Mouse (Mus musculus): ENCODE results near the gene Ripor3. TPM values are rescaled to one million over a fixed set of nuclear protein-coding genes. Genes with fewer than 3 reads are reported as not detected.
A peak's percentile ranks its signal among the peaks of the same experiment; 100 is the strongest.

Gene Ripor3
- total RNA-seq, 1 experiment, result 0.98 TPM

GRCm38 (mm10) chr2:168002188-168002587 is 8.2 kb downstream of the Ripor3 start:
- Histone ChIP-seq H3K36me3 (ENCODE audit: control insufficient read depth, insufficient read depth, low read length, poor library complexity, severe bottlenecking) (no peaks in the 10 kb centered on the region), H3K9ac (ENCODE audit: insufficient read depth, low read depth, low read length, poor library complexity, severe bottlenecking) (no peak overlapping the region), H3K9me3 (ENCODE audit: control insufficient read depth, insufficient read depth, low read depth, low read length) (no peaks in the 10 kb centered on the region), H3K4me1 (ENCODE audit: control insufficient read depth in 2 of 2, insufficient read depth in 2 of 2, low read length in 2 of 2, poor library complexity in 1 of 2) (peaks cover 0 to 13% of the 10 kb centered on the region in 2 experiments; a peak in 2 of 4 replicates), H3K4me3 (ENCODE audit: insufficient read depth in 1 of 2, low read depth in 1 of 2, low read length in 2 of 2, poor library complexity in 1 of 2, severe bottlenecking in 1 of 2) (no peak overlapping the region), H3K27ac (ENCODE audit: insufficient read depth, low read depth, low read length, poor library complexity, severe bottlenecking) (no peak overlapping the region)
- in situ Hi-C loops (cut with MboI; ENCODE audit: low sequenced_read_pairs in 2 of 2, unreplicated experiment in 2 of 2), result no loop called here
- DNase-seq (ENCODE audit: low read depth, low spot score), result no peak
- TF ChIP-seq MAFK (IDR thresholded peaks at IDR 0.05; ENCODE audit: insufficient read depth, low read depth, low read length) (no peak), ZNF384 (IDR thresholded peaks at IDR 0.05; ENCODE audit: low read depth, low read length) (no peak), CHD2 (IDR thresholded peaks at IDR 0.05; ENCODE audit: low read depth, low read length) (no peak), ZC3H11A (IDR thresholded peaks at IDR 0.05; ENCODE audit: borderline replicate concordance, low read depth, low read length) (no peak), HCFC1 (IDR thresholded peaks at IDR 0.05; ENCODE audit: borderline replicate concordance, insufficient read depth, low read length) (no peak)

- in situ Hi-C loops (cut with MboI; ENCODE audit: low sequenced_read_pairs in 2 of 2, unreplicated experiment in 2 of 2), result no loop called here
These were observed 11.2 kb downstream of the Ripor3 start for GRCm38 (mm10) chr2:167999145-167999743.

DNA sequence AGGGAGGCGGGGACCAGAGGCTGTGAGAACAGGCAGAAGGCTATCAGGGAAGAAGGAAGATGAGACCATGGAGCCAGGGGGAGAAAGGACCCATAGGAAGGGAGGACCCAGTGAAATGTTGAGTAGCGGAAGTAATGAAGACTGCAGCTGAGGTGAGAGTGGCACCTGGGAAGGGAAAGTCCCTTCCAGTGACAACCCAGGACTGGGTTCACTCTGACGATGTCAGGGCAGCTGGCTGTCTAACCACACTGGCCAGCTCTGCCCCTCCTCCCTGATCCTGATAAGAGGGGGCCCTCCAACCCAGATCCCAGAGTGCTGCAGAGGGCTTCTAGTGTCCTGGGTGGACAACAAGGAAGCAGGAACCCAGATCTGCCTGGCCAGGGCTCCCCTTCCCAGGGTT is 12.9 kb downstream of the Ripor3 start:
- no peak overlapping the region for H3K9ac ChIP-seq (ENCODE audit: insufficient read depth, low read depth, low read length, poor library complexity, severe bottlenecking)
- H3K27ac ChIP-seq (ENCODE audit: insufficient read depth, low read depth, low read length, poor library complexity, severe bottlenecking), result no peak overlapping the region
- no peak for DNase-seq (ENCODE audit: low read depth, low spot score)
- in situ Hi-C loops (cut with MboI; ENCODE audit: low sequenced_read_pairs in 2 of 2, unreplicated experiment in 2 of 2), result no loop called here
- no peaks in the 10 kb centered on the region; a peak in 1 of 4 replicates for H3K4me1 ChIP-seq (ENCODE audit: control insufficient read depth in 2 of 2, insufficient read depth in 2 of 2, low read length in 2 of 2, poor library complexity in 1 of 2)
- H3K4me3 ChIP-seq (ENCODE audit: insufficient read depth in 1 of 2, low read depth in 1 of 2, low read length in 2 of 2, poor library complexity in 1 of 2, severe bottlenecking in 1 of 2), result no peak overlapping the region
- no peak for TF ChIP-seq HCFC1 (IDR thresholded peaks at IDR 0.05; ENCODE audit: borderline replicate concordance, insufficient read depth, low read length)
- TF ChIP-seq MAFK (IDR thresholded peaks at IDR 0.05; ENCODE audit: insufficient read depth, low read depth, low read length), result no peak
- TF ChIP-seq ZNF384 (IDR thresholded peaks at IDR 0.05; ENCODE audit: low read depth, low read length), result no peak
- no peak for TF ChIP-seq CHD2 (IDR thresholded peaks at IDR 0.05; ENCODE audit: low read depth, low read length)
- no peak for TF ChIP-seq ZC3H11A (IDR thresholded peaks at IDR 0.05; ENCODE audit: borderline replicate concordance, low read depth, low read length)
- no peaks in the 10 kb centered on the region for H3K36me3 ChIP-seq (ENCODE audit: control insufficient read depth, insufficient read depth, low read length, poor library complexity, severe bottlenecking)
- no peaks in the 10 kb centered on the region for H3K9me3 ChIP-seq (ENCODE audit: control insufficient read depth, insufficient read depth, low read depth, low read length)

More at GRCm38 (mm10) chr2:167999145-167999743, 11.2 kb downstream of the Ripor3 start:
- Histone ChIP-seq H3K36me3 (ENCODE audit: control insufficient read depth, insufficient read depth, low read length, poor library complexity, severe bottlenecking) (no peaks in the 10 kb centered on the region), H3K27ac (ENCODE audit: insufficient read depth, low read depth, low read length, poor library complexity, severe bottlenecking) (no peak overlapping the region), H3K9ac (ENCODE audit: insufficient read depth, low read depth, low read length, poor library complexity, severe bottlenecking) (no peak overlapping the region), H3K4me1 (ENCODE audit: control insufficient read depth in 2 of 2, insufficient read depth in 2 of 2, low read length in 2 of 2, poor library complexity in 1 of 2) (no peaks in the 10 kb centered on the region), H3K9me3 (ENCODE audit: control insufficient read depth, insufficient read depth, low read depth, low read length) (no peaks in the 10 kb centered on the region), H3K4me3 (ENCODE audit: insufficient read depth in 1 of 2, low read depth in 1 of 2, low read length in 2 of 2, poor library complexity in 1 of 2, severe bottlenecking in 1 of 2) (no peak overlapping the region)
- TF ChIP-seq MAFK (IDR thresholded peaks at IDR 0.05; ENCODE audit: insufficient read depth, low read depth, low read length) (no peak), ZNF384 (IDR thresholded peaks at IDR 0.05; ENCODE audit: low read depth, low read length) (no peak), ZC3H11A (IDR thresholded peaks at IDR 0.05; ENCODE audit: borderline replicate concordance, low read depth, low read length) (no peak), HCFC1 (IDR thresholded peaks at IDR 0.05; ENCODE audit: borderline replicate concordance, insufficient read depth, low read length) (no peak), CHD2 (IDR thresholded peaks at IDR 0.05; ENCODE audit: low read depth, low read length) (no peak)
- DNase-seq (ENCODE audit: low read depth, low spot score), result peak; percentile 36

DNA sequence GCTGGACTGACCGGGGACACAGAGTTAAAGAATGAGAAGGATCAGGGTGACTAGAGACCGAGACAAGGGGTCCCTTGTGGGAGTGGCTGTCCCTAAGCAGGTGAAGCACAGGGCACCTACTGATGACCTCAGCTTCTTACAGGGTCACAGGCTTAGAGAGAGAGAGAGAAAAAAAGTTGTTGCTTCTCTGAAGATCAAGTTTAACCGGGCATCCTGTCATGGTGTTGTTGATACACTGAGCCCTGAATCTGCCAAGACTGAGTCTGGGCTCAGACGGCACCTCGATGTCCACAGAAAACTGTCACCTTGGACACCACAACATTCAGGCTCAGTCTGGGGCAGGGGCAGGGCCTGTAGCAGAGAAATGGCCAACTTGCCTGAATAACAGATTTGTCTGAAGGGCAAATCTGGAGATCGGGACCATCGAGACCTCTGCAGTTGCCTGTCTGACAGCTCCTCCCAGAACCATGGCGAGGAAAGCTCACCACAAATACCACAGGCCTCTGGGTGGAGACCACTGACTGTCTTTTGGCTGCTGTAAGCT is 13.7 kb downstream of the Ripor3 start:
- in situ Hi-C loops (cut with MboI; ENCODE audit: low sequenced_read_pairs in 2 of 2, unreplicated experiment in 2 of 2), result no loop called here
- no peaks in the 10 kb centered on the region for H3K36me3 ChIP-seq (ENCODE audit: control insufficient read depth, insufficient read depth, low read length, poor library complexity, severe bottlenecking)
- peaks cover 0 to 2% of the 10 kb centered on the region in 2 experiments; a peak in 1 of 4 replicates for H3K4me1 ChIP-seq (ENCODE audit: control insufficient read depth in 2 of 2, insufficient read depth in 2 of 2, low read length in 2 of 2, poor library complexity in 1 of 2)
- no peak overlapping the region for H3K27ac ChIP-seq (ENCODE audit: insufficient read depth, low read depth, low read length, poor library complexity, severe bottlenecking)
- TF ChIP-seq ZNF384 (IDR thresholded peaks at IDR 0.05; ENCODE audit: low read depth, low read length), result no peak
- no peak for DNase-seq (ENCODE audit: low read depth, low spot score)
- no peaks in the 10 kb centered on the region for H3K9me3 ChIP-seq (ENCODE audit: control insufficient read depth, insufficient read depth, low read depth, low read length)
- H3K9ac ChIP-seq (ENCODE audit: insufficient read depth, low read depth, low read length, poor library complexity, severe bottlenecking), result no peak overlapping the region
- H3K4me3 ChIP-seq (ENCODE audit: insufficient read depth in 1 of 2, low read depth in 1 of 2, low read length in 2 of 2, poor library complexity in 1 of 2, severe bottlenecking in 1 of 2), result no peak overlapping the region

All from ES-E14 (cell line).